Comparison of ENCODE assay signal across 8 mouse cellular contexts in genomic region chr5:36462810-36463209, GRCm38 (mm10). TPM values are rescaled to one million over a fixed set of nuclear protein-coding genes. Genes with fewer than 3 reads are reported as not detected.
A peak's percentile ranks its signal among the peaks of the same experiment; 100 is the strongest.
DNase-seq lines count a peak whose midpoint lies in the region; ATAC-seq and TF ChIP-seq lines count a peak whose summit lies in the region.

No protein-coding gene starts in this region.

- H3K9ac ChIP-seq in neural tube, embryonic 15.5 days (replicated peaks), result no peak overlapping the region
- H3K9ac ChIP-seq in liver, embryonic 11.5 days (ENCODE audit: low read depth, low read length), result no peak overlapping the region

- no peak overlapping the region for H3K27ac ChIP-seq in neural tube, embryonic 15.5 days (replicated peaks)
- H3K27ac ChIP-seq in embryonic fibroblast, embryonic 13.5 days (ENCODE audit: insufficient read depth, low read length), result no peak overlapping the region
- H3K27ac ChIP-seq in liver, embryonic 11.5 days (ENCODE audit: low read depth, low read length), result no peak overlapping the region

- peak; percentile 69 for TF ChIP-seq CTCF in embryonic fibroblast, embryonic 13.5 days (IDR thresholded peaks at IDR 0.05; ENCODE audit: borderline replicate concordance, insufficient read depth, low read length)

- no peak for ATAC-seq in neural tube, embryonic 15.5 days (ENCODE audit: low FRiP score)
- ATAC-seq in liver, embryonic 11.5 days (replicated peaks; ENCODE audit: low FRiP score), result no peak

- no peaks in the 10 kb centered on the region for H3K27me3 ChIP-seq in neural tube, embryonic 15.5 days (replicated peaks)
- H3K27me3 ChIP-seq in liver, embryonic 11.5 days (replicated peaks; ENCODE audit: control insufficient read depth, insufficient read depth, low read length), result no peaks in the 10 kb centered on the region

- WGBS in neural tube, embryonic 15.5 days, result 17% methylated on average over 7 of the region's 7 CpGs
- WGBS in liver, embryonic 11.5 days, result 18% methylated on average over 7 of the region's 7 CpGs

- peaks cover 30% of the 10 kb centered on the region for H3K4me1 ChIP-seq in neural tube, embryonic 15.5 days
- H3K4me1 ChIP-seq in embryonic fibroblast, embryonic 13.5 days (ENCODE audit: control insufficient read depth, insufficient read depth, low read length), result peaks cover 12% of the 10 kb centered on the region; the same call in 1 of the 2 replicates
- H3K4me1 ChIP-seq in liver, embryonic 11.5 days (replicated peaks; ENCODE audit: control insufficient read depth, insufficient read depth, low read length), result peaks cover 16% of the 10 kb centered on the region

- H3K9me3 ChIP-seq in neural tube, embryonic 15.5 days (replicated peaks), result no peaks in the 10 kb centered on the region
- no peaks in the 10 kb centered on the region for H3K9me3 ChIP-seq in liver, embryonic 11.5 days (ENCODE audit: control insufficient read depth, low read length)

- H3K36me3 ChIP-seq in neural tube, embryonic 15.5 days, result no peaks in the 10 kb centered on the region
- H3K36me3 ChIP-seq in liver, embryonic 11.5 days (ENCODE audit: control insufficient read depth, insufficient read depth, low read length), result no peaks in the 10 kb centered on the region

- DNase-seq in neural tube, embryonic 10.5 days (ENCODE audit: extremely low spot score, low spot score), result peak; percentile 77
- DNase-seq in adrenal gland, postnatal 4 days (ENCODE audit: low spot score in 2 of 2), result peak; percentile 46 to 63
- DNase-seq in kidney, adult 8-10 months, result peak; percentile 71 to 86
- peak; percentile 70 for DNase-seq in liver, embryonic 11.5 days (ENCODE audit: low spot score)
- peak; percentile 85 for DNase-seq in retina, postnatal 1 day
- DNase-seq in urinary bladder, adult 2 months (ENCODE audit: low spot score), result peak; percentile 73

- H3K4me2 ChIP-seq in neural tube, embryonic 15.5 days, result no peak overlapping the region
- no peak overlapping the region for H3K4me2 ChIP-seq in liver, embryonic 11.5 days

- no peak overlapping the region for H3K4me3 ChIP-seq in neural tube, embryonic 15.5 days (replicated peaks)
- no peak overlapping the region for H3K4me3 ChIP-seq in embryonic fibroblast, embryonic 13.5 days (ENCODE audit: insufficient read depth, low read length)
- H3K4me3 ChIP-seq in liver, embryonic 11.5 days (ENCODE audit: low read depth, low read length), result no peak overlapping the region

- TF ChIP-seq POLR2A in embryonic fibroblast, embryonic 13.5 days (IDR thresholded peaks at IDR 0.05; ENCODE audit: low read depth, low read length), result no peak

RNA-seq across cellular contexts. Expression of gene Grpel1, which starts 2.0 kb away (rescaled TPM):
- polyA plus RNA-seq in neural tube, embryonic 15.5 days (2015; fragmentation: Nextera tagmentation; extraction: Ambion mirVana), result 42.8 and 47.1 TPM in 2 replicates
- 10 to 100 TPM; 66.7 to 70.8 TPM for total RNA-seq in adrenal gland, postnatal 4 days (2021)
- polyA plus RNA-seq in embryonic fibroblast, embryonic 13.5 days (2011; ENCODE audit: insufficient read length, low read depth, missing spikeins), result 21.5 and 25.0 TPM in 2 replicates
- 74.6 and 79.9 TPM in 2 replicates for polyA plus RNA-seq in liver, embryonic 11.5 days (2014; fragmentation: Nextera tagmentation; extraction: Ambion mirVana)
- polyA plus RNA-seq in urinary bladder, adult 2 months (2012; rRNA removed), result 25.3 and 32.5 TPM in 2 replicates

RNA-seq across cellular contexts. Expression of gene Tada2b, which starts 21.3 kb away (rescaled TPM):
- polyA plus RNA-seq in neural tube, embryonic 15.5 days (2015; fragmentation: Nextera tagmentation; extraction: Ambion mirVana), result 2.8 and 2.9 TPM in 2 replicates
- total RNA-seq in adrenal gland, postnatal 4 days (2021), result 10 to 100 TPM; 30.1 to 32.2 TPM
- 15.4 and 17.0 TPM in 2 replicates for polyA plus RNA-seq in embryonic fibroblast, embryonic 13.5 days (2011; ENCODE audit: insufficient read length, low read depth, missing spikeins)
- polyA plus RNA-seq in liver, embryonic 11.5 days (2014; fragmentation: Nextera tagmentation; extraction: Ambion mirVana), result 2.8 and 3.1 TPM in 2 replicates
- 12.6 and 14.3 TPM in 2 replicates for polyA plus RNA-seq in urinary bladder, adult 2 months (2012; rRNA removed)

RNA-seq across cellular contexts. Expression of gene Ccdc96, which starts 21.6 kb away (rescaled TPM):
- polyA plus RNA-seq in neural tube, embryonic 15.5 days (2015; fragmentation: Nextera tagmentation; extraction: Ambion mirVana), result 2.1 and 3.0 TPM in 2 replicates
- under 1 TPM; 0.20 to 0.42 TPM for total RNA-seq in adrenal gland, postnatal 4 days (2021)
- 0.25 and 0.27 TPM in 2 replicates for polyA plus RNA-seq in embryonic fibroblast, embryonic 13.5 days (2011; ENCODE audit: insufficient read length, low read depth, missing spikeins)
- 0.26 and 0.34 TPM in 2 replicates for polyA plus RNA-seq in liver, embryonic 11.5 days (2014; fragmentation: Nextera tagmentation; extraction: Ambion mirVana)
- 0.17 and 0.32 TPM in 2 replicates for polyA plus RNA-seq in urinary bladder, adult 2 months (2012; rRNA removed)
